Mouse (Mus musculus) hindbrain, embryonic 10.5 days (tissue): ENCODE measurements around the gene Zfp617. TPM values are rescaled to one million over a fixed set of nuclear protein-coding genes. Genes with fewer than 3 reads are reported as not detected.
A peak's percentile ranks its signal among the peaks of the same experiment; 100 is the strongest.
"Not testable (repeated sequence)": the region's sequence is repeated elsewhere in the genome, so short reads cannot be mapped to it uniquely, and the experiment has no call there.

Experiments used
- DNase-seq: peaks from one replicate; pipeline ENCODE4 v3.0.0-alpha.2; 2017; ENCODE audit warnings: low spot score
- H3K27ac ChIP-seq: fragments of 300-500 bp; sonication (generic); 2 replicates; pipeline ENCODE4 v1.5.1; 2016; ENCODE audit warnings: mild to moderate bottlenecking, moderate library complexity
- H3K27me3 ChIP-seq: fragments of 300-500 bp; sonication (generic); 2 replicates; pipeline ENCODE4 v1.6.1; 2016; ENCODE audit warnings: mild to moderate bottlenecking; ENCODE audit not compliant: poor library complexity, insufficient read depth, severe bottlenecking
- H3K36me3 ChIP-seq: fragments of 300-500 bp; sonication (generic); 2 replicates; pipeline ENCODE4 v1.6.1; 2016; ENCODE audit warnings: mild to moderate bottlenecking, moderate library complexity
- H3K4me1 ChIP-seq: fragments of 300-500 bp; sonication (generic); replicated peaks from 2 replicates; pipeline ENCODE4 v1.6.1; 2016; ENCODE audit warnings: mild to moderate bottlenecking
- H3K4me3 ChIP-seq: fragments of 300-500 bp; sonication (generic); 2 replicates; pipeline ENCODE4 v1.5.1; 2016; ENCODE audit warnings: mild to moderate bottlenecking, moderate library complexity
- H3K9me3 ChIP-seq: fragments of 300-500 bp; sonication (generic); 2 replicates; pipeline ENCODE4 v1.6.1; 2016; ENCODE audit warnings: mild to moderate bottlenecking, moderate library complexity
- WGBS: fragments of 180-500 bp; shearing (Covaris S2); methylation state at CpG from one replicate; pipeline ENCODE4 v1.1.7; 2016; 5-methylcytosine and 5-hydroxymethylcytosine counted together
- polyA plus RNA-seq: library from polyadenylated mRNA; unstranded; fragments of >200 nt; fragmentation: Nextera tagmentation; extraction: Ambion mirVana; gene quantifications from 2 replicates; pipeline ENCODE4 v1.2.1, GENCODE M21; 2016

The Zfp617 gene
- polyA plus RNA-seq, 1 experiment from 2014 or later = 31.7 TPM

DNA sequence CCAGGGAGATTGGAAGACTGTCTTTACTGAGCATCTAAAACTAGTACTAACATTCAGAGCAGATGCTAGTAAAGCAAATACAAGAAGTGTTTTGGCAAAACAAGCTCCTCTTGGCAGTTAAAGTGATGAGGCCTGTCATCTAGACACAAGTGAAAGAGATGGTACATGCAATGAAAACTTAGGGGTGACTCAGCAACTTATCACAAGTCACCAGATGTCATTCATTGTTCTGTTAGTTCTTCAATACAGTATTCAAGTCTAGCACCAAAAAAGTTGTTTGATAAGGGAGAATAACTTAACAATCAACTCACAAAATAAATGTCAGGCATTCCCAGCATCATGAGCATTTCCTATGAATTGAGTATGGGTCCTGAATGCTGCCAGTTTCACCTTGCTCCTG, 19.3 kb downstream of the Zfp617 start:
- Histone ChIP-seq H3K9me3 (peaks cover 15% of the 10 kb centered on the region), H3K36me3 (peaks cover 70% of the 10 kb centered on the region), H3K27ac (no peak overlapping the region), H3K27me3 (no peaks in the 10 kb centered on the region), H3K4me3 (no peak overlapping the region), H3K4me1 (peaks cover 10% of the 10 kb centered on the region; the same call in 1 of the 2 replicates)
- DNase-seq = no peak

DNA sequence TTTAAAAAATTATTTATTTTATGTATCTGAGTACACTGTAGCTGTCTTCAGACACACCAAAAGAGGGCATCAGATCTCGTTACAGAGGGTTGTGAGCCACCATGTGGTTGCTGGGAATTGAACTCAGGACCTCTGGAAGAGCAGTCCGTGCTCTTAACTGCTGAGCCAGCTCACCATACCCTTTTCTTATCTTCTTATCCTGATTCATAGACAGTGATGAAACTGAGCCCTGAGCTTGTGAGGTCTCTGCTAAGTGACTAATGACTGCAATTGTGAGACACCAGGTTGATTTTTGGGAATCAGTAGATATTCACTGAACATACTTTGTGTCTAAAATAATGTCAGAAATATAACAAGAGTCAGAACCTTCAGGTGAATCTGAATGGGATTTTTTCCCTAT, 29.6 kb downstream of the Zfp617 start:
- not testable (repeated sequence) for DNase-seq
- WGBS = 88% methylated on average over 2 of the region's 2 CpGs
- peaks cover 17% of the 10 kb centered on the region for H3K36me3 ChIP-seq

DNA sequence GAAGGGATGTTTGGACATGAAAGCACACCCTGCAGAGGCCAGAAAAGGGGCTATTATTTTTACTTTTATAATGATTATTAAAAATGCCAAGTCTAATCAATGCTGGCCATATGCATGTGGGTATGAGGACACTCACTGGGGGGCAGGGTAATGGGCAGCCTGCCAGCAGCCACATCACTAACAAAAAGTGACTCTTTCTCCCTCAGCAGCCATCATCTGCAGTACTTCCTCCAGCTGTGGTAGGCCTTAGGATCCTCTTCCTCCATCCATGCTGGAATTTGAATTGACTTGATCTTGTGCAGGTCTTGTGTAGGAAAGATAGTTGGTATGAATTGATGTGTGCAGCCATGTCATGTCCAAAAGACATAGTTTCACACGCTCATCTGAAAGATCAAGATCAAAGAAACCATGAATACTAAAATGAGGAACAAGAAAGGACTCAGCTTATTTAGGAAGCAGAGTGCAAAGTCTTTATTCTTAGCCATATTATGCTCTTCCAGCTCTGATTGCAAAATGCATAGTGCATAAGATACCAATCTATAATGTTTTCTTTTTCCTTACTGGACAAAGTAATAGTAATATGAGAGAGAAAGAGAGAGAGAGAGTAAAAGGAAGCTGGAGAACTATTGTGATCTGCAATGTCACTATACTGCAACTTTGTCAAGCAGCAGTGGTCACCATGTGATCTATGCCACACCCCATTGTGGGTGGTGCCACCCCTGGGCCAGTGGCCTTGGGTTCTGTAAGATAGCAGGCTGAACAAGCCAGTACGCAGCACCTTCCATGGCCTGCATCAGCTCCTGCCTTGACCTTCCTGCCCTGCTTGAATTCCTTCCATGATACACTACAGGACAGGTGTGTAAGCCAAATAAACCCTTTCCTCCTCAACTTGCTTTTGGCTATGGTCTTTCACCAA, 32.1 kb downstream of the Zfp617 start:
- WGBS = 86% methylated on average over 2 of the region's 2 CpGs
- Histone ChIP-seq H3K4me3 (no peak overlapping the region), H3K9me3 (peaks cover 2% of the 10 kb centered on the region; the same call in 1 of the 2 replicates), H3K4me1 (no peaks in the 10 kb centered on the region), H3K27ac (no peak overlapping the region), H3K36me3 (peaks cover 2% of the 10 kb centered on the region; the same call in 1 of the 2 replicates), H3K27me3 (no peaks in the 10 kb centered on the region)
- DNase-seq = no peak

More for the DNA sequence above, 29.6 kb downstream of the Zfp617 start:
- peaks cover 15% of the 10 kb centered on the region for H3K9me3 ChIP-seq
- not testable (repeated sequence) for H3K4me3 ChIP-seq, H3K4me1 ChIP-seq, H3K27me3 ChIP-seq, H3K27ac ChIP-seq

DNA sequence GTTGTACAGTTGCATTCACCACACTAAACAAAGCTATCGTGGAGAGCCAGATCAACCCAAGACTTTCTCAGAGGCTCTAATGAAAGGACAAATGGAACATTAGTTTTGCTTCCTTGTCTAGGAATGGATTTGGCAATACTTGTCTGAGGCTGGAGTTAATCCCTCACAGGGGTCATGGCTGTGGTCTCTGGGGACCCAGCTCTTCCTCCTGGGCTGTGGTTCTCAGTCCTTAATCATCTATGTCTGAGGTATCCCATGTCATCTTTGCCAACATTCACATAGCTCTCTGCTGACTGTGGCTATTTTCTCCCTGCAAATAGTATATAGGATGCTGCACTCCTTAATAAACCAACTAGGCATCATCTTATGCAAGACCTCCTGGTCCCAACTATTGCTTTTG, 33.3 kb downstream of the Zfp617 start:
- H3K27ac ChIP-seq = no peak overlapping the region
- H3K4me3 ChIP-seq = no peak overlapping the region
- no peaks in the 10 kb centered on the region for H3K4me1 ChIP-seq
- H3K36me3 ChIP-seq = no peaks in the 10 kb centered on the region
- no peaks in the 10 kb centered on the region for H3K9me3 ChIP-seq
- DNase-seq = no peak
- WGBS = 87% methylated on average over 1 of the region's 1 CpGs
- H3K27me3 ChIP-seq = no peaks in the 10 kb centered on the region

DNA sequence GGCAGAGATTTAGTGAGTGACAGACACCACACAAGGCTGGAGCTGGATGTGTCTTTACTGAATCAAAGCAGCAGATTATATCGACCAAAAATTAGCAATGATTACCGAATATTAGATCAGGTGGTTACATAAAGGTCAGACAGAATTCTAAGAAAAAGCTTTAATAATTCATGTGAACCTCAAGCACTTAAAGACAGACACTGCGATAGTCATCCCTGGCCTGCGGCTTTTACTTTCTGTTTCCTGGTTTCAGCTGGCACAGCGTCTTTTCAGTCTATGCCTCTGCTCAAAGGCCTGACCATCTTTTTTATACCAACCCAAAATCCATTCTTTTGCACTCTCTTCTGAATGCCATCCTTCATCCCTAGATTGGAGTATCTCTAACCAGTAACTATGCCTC, 40.2 kb downstream of the Zfp617 start:
- Histone ChIP-seq H3K36me3 (peaks cover 13% of the 10 kb centered on the region), H3K9me3 (peaks cover 4% of the 10 kb centered on the region), H3K27ac (no peak overlapping the region), H3K4me3 (no peak overlapping the region), H3K27me3 (no peaks in the 10 kb centered on the region), H3K4me1 (peaks cover 18% of the 10 kb centered on the region)
- WGBS = 92% methylated on average over 5 of the region's 5 CpGs
- no peak for DNase-seq

DNA sequence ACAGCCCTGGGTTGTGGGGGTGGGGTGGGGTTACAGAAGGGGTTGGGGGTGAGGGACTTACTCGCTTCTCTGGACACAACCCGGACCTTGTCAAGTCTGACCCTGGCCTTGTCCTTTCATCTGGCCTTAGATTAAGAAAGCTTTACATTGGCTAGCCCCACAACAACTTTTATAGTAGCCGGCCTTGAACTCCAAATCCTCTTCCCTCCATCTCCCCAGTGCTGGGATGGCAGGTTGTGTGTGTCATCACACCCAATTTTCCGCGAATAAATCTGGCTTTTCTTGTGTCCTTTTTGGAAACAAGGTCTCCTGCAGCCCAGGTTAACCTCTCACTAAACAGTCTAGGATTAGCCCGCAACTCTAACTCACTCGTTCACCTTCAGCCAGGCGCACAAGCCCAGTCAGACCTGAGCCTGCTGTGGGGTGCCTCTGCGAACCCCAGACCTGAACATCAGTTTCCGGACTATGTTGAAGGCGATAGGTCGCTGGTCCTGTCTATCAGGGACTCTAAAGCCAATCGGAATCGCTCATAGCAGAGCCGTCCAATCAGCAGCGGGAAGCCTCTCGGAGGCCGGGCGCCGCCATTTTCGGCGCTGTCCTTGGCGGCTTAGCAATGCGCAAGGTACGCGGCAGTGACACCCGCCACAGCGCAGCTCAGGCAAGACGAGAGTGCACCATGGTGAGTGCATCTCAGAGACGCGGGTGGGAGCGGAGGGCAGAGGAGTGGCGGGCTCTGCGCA, 42.2 kb downstream of the Zfp617 start, which contains the start of gene Zfp961:
Gene Zfp961, plus strand, starts transcription at position 557 of the 740 bp plus-strand sequence.
- Histone ChIP-seq H3K27ac (peak within 1 kb of the TSS; percentile 88), H3K9me3 (peaks cover 23% of the 10 kb centered on the region), H3K27me3 (no peaks in the 10 kb centered on the region), H3K4me1 (peaks cover 18% of the 10 kb centered on the region), H3K36me3 (peaks cover 34% of the 10 kb centered on the region), H3K4me3 (peak within 1 kb of the TSS; percentile 66)
- WGBS = 4% methylated on average over 34 of the region's 34 CpGs
- DNase-seq = peak; percentile 95

DNA sequence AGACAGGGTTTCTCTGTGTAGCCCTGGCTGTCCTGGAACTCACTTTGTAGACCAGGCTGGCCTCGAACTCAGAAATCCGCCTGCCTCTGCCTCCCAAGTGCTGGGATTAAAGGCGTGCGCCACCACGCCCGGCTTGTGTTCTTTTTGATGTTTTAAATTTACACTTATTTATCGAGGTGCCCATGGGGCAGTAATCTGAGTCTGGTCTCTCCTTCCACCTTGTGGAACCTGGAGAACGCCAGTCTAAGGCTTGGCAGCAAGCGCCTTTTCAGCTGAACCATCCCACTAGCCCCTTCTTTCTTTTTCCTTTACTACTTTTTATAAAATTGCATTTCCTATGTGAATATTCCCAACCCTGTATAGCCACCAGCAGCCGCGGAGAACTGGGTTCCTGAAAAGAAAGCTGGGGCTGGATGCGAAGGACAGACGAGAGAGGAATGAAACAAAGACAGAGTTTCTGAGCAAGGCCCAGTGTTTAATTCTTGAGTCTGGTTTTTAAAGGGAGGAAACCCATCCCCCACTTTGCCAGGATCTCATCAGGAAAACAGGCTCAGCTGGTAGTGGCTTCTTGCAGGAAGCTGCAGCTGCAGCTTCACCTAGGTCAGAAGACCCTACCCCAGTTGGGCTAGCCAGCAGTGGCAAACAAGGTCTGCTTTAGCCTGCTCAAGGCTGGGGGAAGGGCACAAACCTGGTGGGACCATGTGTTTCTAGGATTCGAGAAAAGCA, 43.2 kb downstream of the Zfp617 start:
- H3K36me3 ChIP-seq = peaks cover 38% of the 10 kb centered on the region
- peaks cover 18% of the 10 kb centered on the region for H3K4me1 ChIP-seq
- peaks cover 32% of the 10 kb centered on the region for H3K9me3 ChIP-seq
- peak overlapping the region; percentile 66 for H3K4me3 ChIP-seq
- no peaks in the 10 kb centered on the region for H3K27me3 ChIP-seq
- H3K27ac ChIP-seq = peak overlapping the region; percentile 88
- peak; percentile 13 for DNase-seq
- 46% methylated on average over 14 of the region's 14 CpGs for WGBS

DNA sequence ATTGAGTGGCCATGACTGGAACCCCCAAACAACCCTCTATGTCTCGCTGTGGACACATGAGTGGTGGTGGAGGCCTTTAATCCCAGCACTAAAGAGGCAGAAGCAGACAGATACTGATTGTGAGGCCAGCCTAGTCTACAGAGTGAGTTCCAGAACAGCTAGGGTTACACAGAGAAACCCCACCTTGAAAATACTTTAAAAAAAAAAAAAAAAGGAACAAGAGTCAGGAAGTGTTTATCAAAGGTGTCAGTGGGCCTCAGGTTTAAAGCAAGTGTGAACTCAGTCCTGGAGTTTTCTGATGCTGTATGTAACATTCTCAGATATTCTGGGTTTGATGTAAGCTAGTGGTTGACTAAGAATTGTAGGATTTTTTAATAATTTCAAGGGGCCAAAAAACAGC, 44.1 kb downstream of the Zfp617 start:
- H3K27me3 ChIP-seq = no peaks in the 10 kb centered on the region
- H3K4me1 ChIP-seq = peaks cover 18% of the 10 kb centered on the region
- H3K4me3 ChIP-seq = peak overlapping the region; percentile 66; the same call in 1 of the 2 replicates
- H3K9me3 ChIP-seq = peaks cover 35% of the 10 kb centered on the region
- H3K36me3 ChIP-seq = peaks cover 38% of the 10 kb centered on the region
- DNase-seq = no peak
- 96% methylated on average over 1 of the region's 1 CpGs for WGBS
- no peak overlapping the region for H3K27ac ChIP-seq

DNA sequence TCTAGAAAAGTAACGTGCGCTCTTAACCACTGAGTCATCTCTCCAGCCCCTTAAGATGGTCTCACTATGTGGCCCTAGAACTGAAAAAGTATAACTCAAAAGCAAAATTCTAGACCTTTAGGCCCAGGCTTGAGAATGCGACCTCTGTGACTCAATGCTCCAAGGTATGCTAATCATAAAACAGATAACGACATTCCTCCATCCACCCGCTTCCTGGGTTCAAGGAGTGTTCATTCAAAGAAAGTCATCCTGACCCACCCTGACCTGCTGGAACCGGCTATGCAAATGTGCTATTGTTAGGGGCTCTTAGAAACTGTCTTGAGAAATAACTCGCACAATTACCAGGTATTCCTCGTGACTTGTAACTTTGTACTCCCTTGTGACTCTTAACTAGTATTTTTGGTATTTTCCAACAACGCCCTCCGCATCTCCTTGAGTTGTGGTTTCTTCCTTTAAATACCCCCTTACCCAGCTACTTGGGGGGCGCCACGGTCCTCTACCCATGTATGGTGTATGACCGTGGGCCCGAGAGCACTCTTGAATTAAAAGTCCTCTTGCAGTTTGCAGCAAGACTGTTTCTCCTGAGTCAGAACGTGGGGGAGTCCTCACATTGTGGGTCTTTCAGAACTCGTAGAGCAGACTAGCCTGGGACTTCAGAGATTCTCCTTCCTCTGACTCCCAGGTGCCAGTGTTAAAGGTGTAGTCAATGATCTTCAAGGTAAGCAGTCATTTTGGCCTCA, 44.7 kb downstream of the Zfp617 start:
- Histone ChIP-seq H3K9me3 (peaks cover 39% of the 10 kb centered on the region), H3K4me1 (peaks cover 18% of the 10 kb centered on the region), H3K36me3 (peaks cover 41% of the 10 kb centered on the region)
- H3K4me3 ChIP-seq, H3K27me3 ChIP-seq, H3K27ac ChIP-seq, DNase-seq: not testable (repeated sequence)
- WGBS = 96% methylated on average over 16 of the region's 16 CpGs

DNA sequence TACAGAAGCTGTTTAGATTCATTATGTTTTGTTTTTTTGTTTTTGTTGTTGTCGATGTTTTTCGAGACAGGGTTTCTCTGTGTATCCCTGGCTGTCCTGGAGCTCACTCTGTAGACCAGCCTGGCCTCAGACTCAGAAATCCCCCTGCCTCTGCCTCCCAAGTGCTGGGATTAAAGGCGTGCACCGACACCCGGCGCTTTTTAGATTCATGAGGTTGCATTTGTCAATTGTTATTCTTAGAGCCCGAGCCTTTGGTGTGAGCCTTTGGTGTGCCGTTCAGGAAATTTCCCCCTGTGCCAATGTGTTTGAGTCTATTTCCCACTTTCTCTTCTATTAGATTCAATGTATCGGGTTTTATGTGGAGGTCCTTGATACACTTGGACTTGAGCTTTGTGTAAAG, 46.2 kb downstream of the Zfp617 start:
- H3K9me3 ChIP-seq = peaks cover 41% of the 10 kb centered on the region
- peaks cover 18% of the 10 kb centered on the region for H3K4me1 ChIP-seq
- WGBS = 98% methylated on average over 9 of the region's 9 CpGs
- H3K36me3 ChIP-seq = peaks cover 49% of the 10 kb centered on the region
- no peak overlapping the region for H3K27ac ChIP-seq
- DNase-seq = no peak
- H3K4me3 ChIP-seq = no peak overlapping the region
- no peaks in the 10 kb centered on the region for H3K27me3 ChIP-seq

DNA sequence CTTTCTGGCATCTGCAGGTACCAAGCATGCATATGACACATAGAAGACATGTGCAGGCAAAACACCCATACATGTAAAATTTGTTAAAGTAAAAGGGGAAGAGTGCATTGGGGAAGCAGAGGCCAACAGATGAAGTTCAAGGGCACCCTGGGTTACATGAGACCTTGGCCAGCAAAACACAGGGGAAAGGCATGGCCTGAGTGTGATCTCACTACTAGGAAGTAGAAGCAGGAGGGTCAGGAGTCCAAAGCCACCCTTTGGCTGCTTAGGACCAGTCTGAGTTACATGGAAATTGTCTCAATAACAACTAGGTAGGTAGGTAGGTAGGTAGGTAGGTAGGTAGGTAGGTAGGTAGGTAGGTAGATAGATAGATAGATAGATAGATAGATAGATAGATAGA, 52.0 kb downstream of the Zfp617 start:
- H3K27ac ChIP-seq = no peak overlapping the region
- peaks cover 63% of the 10 kb centered on the region for H3K36me3 ChIP-seq
- H3K4me1 ChIP-seq = no peaks in the 10 kb centered on the region
- no peak for DNase-seq
- H3K4me3 ChIP-seq = no peak overlapping the region
- H3K9me3 ChIP-seq = peaks cover 28% of the 10 kb centered on the region
- H3K27me3 ChIP-seq = no peaks in the 10 kb centered on the region

DNA sequence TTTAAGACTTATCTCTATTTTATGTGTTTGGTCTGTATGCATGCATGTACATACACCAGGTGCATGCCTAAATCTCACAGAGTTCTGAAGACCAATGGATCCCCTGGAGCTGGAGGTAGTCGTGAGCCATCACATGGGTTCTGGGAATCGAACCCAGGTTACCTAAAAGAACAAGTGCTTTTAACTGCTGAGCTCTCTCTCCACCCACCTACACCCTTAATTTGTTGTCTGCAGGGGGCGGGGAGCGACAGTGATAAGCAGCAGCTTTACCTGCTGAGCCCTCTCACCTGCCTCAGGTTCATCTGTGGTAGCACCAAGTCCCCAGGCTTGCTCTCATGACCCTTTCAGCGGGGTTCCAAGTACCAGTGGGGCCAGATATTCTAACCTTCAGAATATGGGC, 53.4 kb downstream of the Zfp617 start:
- Histone ChIP-seq H3K4me1 (no peaks in the 10 kb centered on the region), H3K27ac (no peak overlapping the region), H3K36me3 (peaks cover 70% of the 10 kb centered on the region), H3K27me3 (no peaks in the 10 kb centered on the region), H3K4me3 (no peak overlapping the region), H3K9me3 (peaks cover 27% of the 10 kb centered on the region)
- DNase-seq = no peak
- 92% methylated on average over 5 of the region's 5 CpGs for WGBS
